15 mouse cellular contexts compared by ENCODE assay signal in the genomic region with DNA sequence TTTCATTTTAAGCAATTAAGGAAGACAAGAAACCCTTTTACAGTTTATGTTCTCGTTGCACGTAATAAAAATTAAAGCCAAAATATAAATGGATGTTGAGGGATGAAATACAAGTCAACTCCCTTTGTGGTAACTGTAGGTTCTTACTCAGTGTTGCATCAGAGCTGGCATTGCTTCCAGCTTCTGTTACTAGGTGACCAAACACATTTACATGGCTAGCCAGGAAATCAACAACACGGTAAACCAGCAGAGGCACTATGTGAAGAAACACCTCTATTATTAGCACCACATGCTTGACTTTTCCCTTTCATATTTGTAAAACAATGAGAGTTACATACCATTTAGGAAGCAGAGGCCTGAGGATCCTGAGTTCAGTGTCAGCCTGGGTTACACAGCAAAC. TPM values are rescaled to one million over a fixed set of nuclear protein-coding genes. Genes with fewer than 3 reads are reported as not detected.
DNase-seq lines count a peak whose midpoint lies in the region; ATAC-seq and TF ChIP-seq lines count a peak whose summit lies in the region.
"Had no signal": no experiment of that assay in that cellular context is flagged by ENCODE, and none has a peak within 500 bp of the region (broad histone marks: within the 10 kb centered on the region; RNA-seq: fewer than 3 reads in every experiment).

No protein-coding gene starts in this region.

- no peak for TF ChIP-seq CTCF in liver, postnatal 0 days (IDR thresholded peaks at IDR 0.05; ENCODE audit: low read depth)
- TF ChIP-seq CTCF in heart, postnatal 0 days (IDR thresholded peaks at IDR 0.05; ENCODE audit: low read depth): no peak

- peak; percentile 70 for ATAC-seq in liver, postnatal 0 days
- ATAC-seq in liver, embryonic 11.5 days (replicated peaks; ENCODE audit: low FRiP score): no peak
- ATAC-seq in heart, postnatal 0 days (ENCODE audit: insufficient read depth, low read depth): peak; percentile 47; the same call in 1 of the 2 replicates
- peak; percentile 39; the same call in 1 of the 2 replicates for ATAC-seq in neutrophil, adult 5-6 weeks (ENCODE audit: extremely low read depth, insufficient number of reproducible peaks, low FRiP score, poor library complexity, severe bottlenecking)
- ATAC-seq: intestine, embryonic 15.5 days; liver, embryonic 12.5 days; midbrain, embryonic 13.5 days had no signal

- no peak for TF ChIP-seq EP300 in liver, postnatal 0 days (IDR thresholded peaks at IDR 0.05; ENCODE audit: low read depth)
- no peak for TF ChIP-seq EP300 in heart, postnatal 0 days (IDR thresholded peaks at IDR 0.05; ENCODE audit: low read depth)

- H3K27ac ChIP-seq in liver, postnatal 0 days (ENCODE audit: low read depth): no peak overlapping the region
- H3K27ac ChIP-seq in liver, embryonic 11.5 days (ENCODE audit: low read depth, low read length): no peak overlapping the region
- peak overlapping the region; percentile 49; the same call in 1 of the 2 replicates for H3K27ac ChIP-seq in heart, postnatal 0 days (ENCODE audit: low read depth)
- H3K27ac ChIP-seq: forebrain, embryonic 10.5 days; heart, embryonic 13.5 days; intestine, embryonic 15.5 days; liver, embryonic 12.5 days; midbrain, embryonic 13.5 days had no signal

- H3K4me1 ChIP-seq in liver, postnatal 0 days (ENCODE audit: insufficient read depth): peaks cover 14% of the 10 kb centered on the region
- H3K4me1 ChIP-seq in liver, embryonic 11.5 days (replicated peaks; ENCODE audit: control insufficient read depth, insufficient read depth, low read length): no peaks in the 10 kb centered on the region
- peaks cover 5% of the 10 kb centered on the region; the same call in 1 of the 2 replicates for H3K4me1 ChIP-seq in heart, postnatal 0 days (ENCODE audit: control insufficient read depth, insufficient read depth)
- H3K4me1 ChIP-seq: forebrain, embryonic 10.5 days; liver, embryonic 12.5 days; midbrain, embryonic 13.5 days had no signal

- DNase-seq in adrenal gland, postnatal 10 days: peak; percentile 37
- DNase-seq in adrenal gland, adult 18-20 months (ENCODE audit: low spot score in 2 of 2): no peak
- peak; percentile 24 for DNase-seq in liver, postnatal 0 days
- DNase-seq in liver, embryonic 11.5 days (ENCODE audit: low spot score): no peak
- DNase-seq in heart, postnatal 0 days (ENCODE audit: low spot score): peak; percentile 55
- DNase-seq in thymus, postnatal 4 days: no peak
- DNase-seq in spleen, postnatal 10 days (ENCODE audit: low spot score in 2 of 2): no peak
- DNase-seq: B cell, adult 2 months had no signal

- H3K4me3 ChIP-seq in liver, postnatal 0 days (ENCODE audit: low read depth, low read length): no peak overlapping the region
- H3K4me3 ChIP-seq in liver, embryonic 11.5 days (ENCODE audit: low read depth, low read length): no peak overlapping the region
- no peak overlapping the region for H3K4me3 ChIP-seq in heart, postnatal 0 days (ENCODE audit: low read depth, low read length)
- H3K4me3 ChIP-seq: forebrain, embryonic 10.5 days; heart, embryonic 13.5 days; intestine, embryonic 15.5 days; liver, embryonic 12.5 days; midbrain, embryonic 13.5 days had no signal

- no peak overlapping the region for H3K9ac ChIP-seq in liver, postnatal 0 days (replicated peaks)
- H3K9ac ChIP-seq in liver, embryonic 11.5 days (ENCODE audit: low read depth, low read length): no peak overlapping the region
- H3K9ac ChIP-seq in heart, postnatal 0 days (replicated peaks; ENCODE audit: low read depth, low read length): no peak overlapping the region
- H3K9ac ChIP-seq: heart, embryonic 13.5 days; intestine, embryonic 15.5 days; liver, embryonic 12.5 days; midbrain, embryonic 13.5 days had no signal

- WGBS in liver, postnatal 0 days (ENCODE audit: insufficient replicate concordance): 75% methylated on average over 3 of the region's 3 CpGs
- 92% methylated on average over 3 of the region's 3 CpGs for WGBS in liver, embryonic 11.5 days
- 66% methylated on average over 3 of the region's 3 CpGs for WGBS in heart, postnatal 0 days

- H3K27me3 ChIP-seq in liver, postnatal 0 days (ENCODE audit: insufficient read depth, low read length): no peaks in the 10 kb centered on the region
- H3K27me3 ChIP-seq in liver, embryonic 11.5 days (replicated peaks; ENCODE audit: control insufficient read depth, insufficient read depth, low read length): no peaks in the 10 kb centered on the region
- no peaks in the 10 kb centered on the region for H3K27me3 ChIP-seq in heart, postnatal 0 days (ENCODE audit: control insufficient read depth, insufficient read depth, low read length)
- H3K27me3 ChIP-seq: heart, embryonic 13.5 days; intestine, embryonic 15.5 days; liver, embryonic 12.5 days; midbrain, embryonic 13.5 days had no signal

- peaks cover 10% of the 10 kb centered on the region; the same call in 1 of the 2 replicates for H3K36me3 ChIP-seq in liver, postnatal 0 days (replicated peaks; ENCODE audit: insufficient read depth, low read length)
- H3K36me3 ChIP-seq in liver, embryonic 11.5 days (ENCODE audit: control insufficient read depth, insufficient read depth, low read length): no peaks in the 10 kb centered on the region; the same call in 1 of the 2 replicates
- no peaks in the 10 kb centered on the region for H3K36me3 ChIP-seq in heart, postnatal 0 days (replicated peaks; ENCODE audit: control insufficient read depth, insufficient read depth, low read length)
- H3K36me3 ChIP-seq: intestine, embryonic 15.5 days had no signal

- H3K9me3 ChIP-seq in liver, postnatal 0 days (ENCODE audit: low read length): no peaks in the 10 kb centered on the region
- H3K9me3 ChIP-seq in liver, embryonic 11.5 days (ENCODE audit: control insufficient read depth, low read length): no peaks in the 10 kb centered on the region
- no peaks in the 10 kb centered on the region for H3K9me3 ChIP-seq in heart, postnatal 0 days (replicated peaks; ENCODE audit: control insufficient read depth, low read length)
- H3K9me3 ChIP-seq: forebrain, embryonic 10.5 days; heart, embryonic 13.5 days; intestine, embryonic 15.5 days; liver, embryonic 12.5 days; midbrain, embryonic 13.5 days had no signal

- H3K4me2 ChIP-seq in liver, postnatal 0 days (ENCODE audit: low read depth, low read length): no peak overlapping the region
- no peak overlapping the region for H3K4me2 ChIP-seq in liver, embryonic 11.5 days
- no peak overlapping the region for H3K4me2 ChIP-seq in heart, postnatal 0 days (ENCODE audit: low read depth, low read length)
- H3K4me2 ChIP-seq: heart, embryonic 13.5 days; intestine, embryonic 15.5 days; liver, embryonic 12.5 days; midbrain, embryonic 13.5 days had no signal

RNA-seq across cellular contexts. Expression of a gene that starts 21.6 kb away (rescaled TPM):
- total RNA-seq in adrenal gland, postnatal 10 days (2021): 10 to 100 TPM; 68.7 to 74.1 TPM
- total RNA-seq in adrenal gland, adult 18-20 months (2021): 10 to 100 TPM; 72.9 to 92.6 TPM
- 6.3 and 6.6 TPM in 2 replicates for polyA plus RNA-seq in liver, postnatal 0 days (2015; fragmentation: Nextera tagmentation; extraction: Ambion mirVana)
- polyA plus RNA-seq in liver, embryonic 11.5 days (2014; fragmentation: Nextera tagmentation; extraction: Ambion mirVana): 9.4 and 10.0 TPM in 2 replicates
- total RNA-seq in heart, postnatal 0 days (2014; rRNA removed; ENCODE audit: low replicate concordance): 35.2 and 50.2 TPM in 2 replicates
- polyA plus RNA-seq in heart, postnatal 0 days (2015; fragmentation: Nextera tagmentation; extraction: Ambion mirVana): 6.9 and 7.0 TPM in 2 replicates
- 65.2 and 81.4 TPM in 2 replicates for total RNA-seq in neutrophil, adult 5-6 weeks (2017)

RNA-seq across cellular contexts. Expression of a gene that starts 45.6 kb away (rescaled TPM):
- total RNA-seq in adrenal gland, postnatal 10 days (2021): 1 to 10 TPM; 1.9 to 2.5 TPM
- under 1 TPM in 1 of 2 experiments, not detected in 1; 0.74 TPM for total RNA-seq in adrenal gland, adult 18-20 months (2021)
- polyA plus RNA-seq in liver, postnatal 0 days (2015; fragmentation: Nextera tagmentation; extraction: Ambion mirVana): 0.04 TPM in 1 of 2 replicates, not detected in the other
- not detected in 2 replicates for polyA plus RNA-seq in liver, embryonic 11.5 days (2014; fragmentation: Nextera tagmentation; extraction: Ambion mirVana)
- 5.4 TPM in 1 of 2 replicates, not detected in the other for total RNA-seq in heart, postnatal 0 days (2014; rRNA removed; ENCODE audit: low replicate concordance)
- polyA plus RNA-seq in heart, postnatal 0 days (2015; fragmentation: Nextera tagmentation; extraction: Ambion mirVana): 0.04 TPM in 1 of 2 replicates, not detected in the other
- 27.7 and 34.7 TPM in 2 replicates for total RNA-seq in neutrophil, adult 5-6 weeks (2017)
- total RNA-seq: layer of hippocampus, postnatal 14 days had no signal
- polyA plus RNA-seq: forebrain, embryonic 10.5 days; heart, embryonic 13.5 days; intestine, embryonic 15.5 days; liver, embryonic 12.5 days; midbrain, embryonic 13.5 days had no signal

Comparison
In these comparisons a context has a peak if more than half of its experiments do, and no peak if none do; other contexts are left out.
1. DNase-seq: peak in adrenal gland, postnatal 10 days (single experiment), liver, postnatal 0 days (single experiment) and heart, postnatal 0 days (single experiment); none in adrenal gland, adult 18-20 months (0 of 2), liver, embryonic 11.5 days (single experiment), thymus, postnatal 4 days (single experiment) and spleen, postnatal 10 days (0 of 2).